Mouse (Mus musculus) forelimb bud, embryonic 11.5 days (tissue): ENCODE data around the gene Tff2.

Experiments used
- DNase-seq: peaks from one replicate; pipeline ENCODE4 v3.0.0-alpha.2; 2012; ENCODE audit warnings: low read depth, low spot score

Gene Tff2

GRCm38 (mm10) chr17:31144040-31145037 lies at the start of gene Tff2:
TSS of gene Tff2 (minus strand) at chr17:31144282.
- DNase-seq: no peak

DNA sequence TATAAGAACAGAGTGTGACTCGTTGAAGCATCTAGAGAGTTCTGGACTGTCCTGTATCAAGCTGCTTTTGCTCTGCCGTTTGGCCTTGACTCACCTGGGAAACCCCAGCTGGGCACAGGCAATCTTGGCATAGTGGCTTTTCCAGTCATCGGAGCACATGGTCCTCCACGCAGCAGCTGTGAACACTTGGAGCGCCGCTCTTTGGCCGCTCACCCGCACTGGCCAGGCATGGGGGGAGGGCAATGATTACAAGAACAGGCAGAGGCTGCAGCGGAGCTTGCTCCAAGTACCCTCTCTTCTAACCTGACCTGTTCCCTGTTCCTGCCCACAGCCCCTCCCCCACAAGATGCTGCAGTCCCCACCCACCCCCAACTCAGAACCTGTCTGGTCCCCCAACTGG lies 49.3 kb upstream of the Tff2 start:
- no peak for DNase-seq

DNA sequence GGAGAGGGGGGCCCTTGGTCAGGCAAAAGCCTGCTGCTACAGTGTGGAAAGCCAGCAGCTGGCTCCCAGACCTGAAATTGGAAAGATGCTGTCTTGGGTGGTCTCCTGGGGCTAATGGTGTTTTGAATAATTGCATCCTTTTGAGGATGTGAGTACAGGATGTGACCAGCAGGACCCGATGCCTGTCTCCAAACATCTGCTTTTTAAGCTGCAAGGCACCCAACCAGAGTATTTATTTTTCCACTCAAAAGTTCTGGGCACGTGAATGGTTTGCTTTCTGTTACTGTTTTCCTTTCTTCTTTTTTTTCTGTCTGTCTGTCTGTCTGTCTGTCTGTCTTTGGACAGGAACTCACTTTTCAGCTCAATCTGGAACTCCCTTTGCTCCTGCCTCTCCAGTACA lies 48.6 kb upstream of the Tff2 start:
- peak; percentile 12 for DNase-seq

DNA sequence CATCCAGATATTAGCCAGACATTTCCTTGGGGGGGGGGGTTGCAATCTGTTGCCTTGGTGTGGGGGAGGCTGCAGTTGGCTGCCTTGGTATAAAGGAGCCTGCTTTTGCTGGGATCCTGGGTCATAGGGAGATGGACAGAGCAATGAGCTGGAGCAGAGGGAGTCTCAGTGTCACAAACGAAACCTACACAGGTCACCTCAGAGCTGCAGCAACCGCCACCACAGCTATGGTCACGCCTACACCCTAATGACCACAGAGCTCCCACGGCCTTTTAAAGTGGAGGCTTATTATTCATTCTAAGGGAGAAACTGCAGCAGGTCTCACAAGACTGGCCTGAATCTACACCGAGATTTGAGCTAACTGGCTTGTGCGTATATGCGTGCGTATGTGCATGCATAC lies 47.7 kb upstream of the Tff2 start:
- DNase-seq: no peak

DNA sequence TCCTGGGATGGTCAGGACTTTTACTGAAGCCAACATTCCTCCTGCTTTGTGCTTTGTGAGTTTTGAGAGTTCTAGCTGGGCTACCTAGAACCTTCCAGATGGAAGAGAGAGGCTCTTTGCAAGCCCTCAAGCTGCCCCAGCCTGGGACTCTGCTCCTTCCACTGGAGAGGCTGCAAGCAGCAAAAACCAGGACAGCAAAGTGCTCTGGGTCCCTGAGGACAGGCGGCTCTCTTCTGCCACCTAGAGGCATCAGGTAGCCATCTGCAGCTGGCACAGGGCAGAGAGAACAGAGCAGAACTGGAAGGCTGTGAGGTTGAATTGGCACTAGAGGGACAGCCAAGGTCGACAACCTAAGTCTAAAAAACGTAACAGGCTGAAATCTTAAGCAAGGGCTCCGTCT lies 43.3 kb upstream of the Tff2 start:
- peak; percentile 57 for DNase-seq

DNA sequence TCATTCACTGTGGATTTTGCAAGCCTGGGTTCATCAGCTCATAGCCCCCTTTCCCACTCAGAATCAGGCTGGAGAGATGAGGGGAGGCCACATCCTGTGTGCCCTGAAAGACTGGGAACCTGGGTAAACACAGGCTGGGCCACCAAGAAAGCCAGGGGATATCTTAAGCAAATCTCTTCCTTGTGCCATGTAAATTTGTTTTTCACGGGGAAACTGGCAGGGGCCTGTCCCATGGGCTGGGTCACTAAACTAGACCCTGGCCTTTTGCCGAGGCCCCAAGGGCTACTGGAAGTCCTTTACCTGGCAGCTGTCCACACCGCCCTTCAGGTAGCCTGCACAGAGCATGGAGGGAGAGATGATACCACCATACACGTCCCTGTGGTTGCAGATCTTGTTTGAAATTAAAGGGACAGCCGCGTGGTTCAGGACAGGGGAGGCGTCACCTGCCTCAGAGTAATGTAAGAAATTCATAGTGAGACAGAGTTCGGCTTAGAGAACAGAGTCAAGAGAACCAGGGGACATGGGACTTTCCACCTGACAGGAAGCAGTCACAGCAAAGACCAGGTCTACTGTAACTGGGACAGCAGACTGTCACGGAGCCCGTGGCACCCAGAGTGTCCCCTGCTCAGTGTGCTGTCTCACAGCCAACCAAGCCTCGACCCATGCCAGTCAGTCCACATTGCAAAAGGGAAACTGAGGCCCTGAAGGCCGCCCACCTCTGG lies 40.3 kb upstream of the Tff2 start:
- no peak for DNase-seq

GRCm38 (mm10) chr17:31183180-31183974 lies 39.3 kb upstream of the Tff2 start:
- no peak for DNase-seq

DNA sequence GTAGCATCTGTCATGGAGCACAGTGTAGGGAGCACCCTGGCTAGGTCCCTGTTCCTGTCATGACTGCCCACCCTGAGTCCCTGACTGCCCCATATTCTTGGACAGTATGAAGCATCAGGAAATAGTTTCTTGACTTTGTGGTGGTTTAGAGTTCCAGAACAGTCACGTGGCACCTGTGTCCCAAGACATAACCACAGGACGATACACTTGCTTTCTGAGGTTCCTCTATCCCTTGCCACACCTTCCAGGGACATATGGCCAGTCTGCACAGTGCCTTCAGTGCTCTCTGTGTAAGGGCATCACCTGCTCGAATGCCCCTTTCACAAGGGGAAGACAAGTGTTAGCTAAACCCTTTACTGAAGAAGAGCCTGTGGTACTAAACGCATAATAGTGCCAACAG lies 37.4 kb upstream of the Tff2 start:
- no peak for DNase-seq

DNA sequence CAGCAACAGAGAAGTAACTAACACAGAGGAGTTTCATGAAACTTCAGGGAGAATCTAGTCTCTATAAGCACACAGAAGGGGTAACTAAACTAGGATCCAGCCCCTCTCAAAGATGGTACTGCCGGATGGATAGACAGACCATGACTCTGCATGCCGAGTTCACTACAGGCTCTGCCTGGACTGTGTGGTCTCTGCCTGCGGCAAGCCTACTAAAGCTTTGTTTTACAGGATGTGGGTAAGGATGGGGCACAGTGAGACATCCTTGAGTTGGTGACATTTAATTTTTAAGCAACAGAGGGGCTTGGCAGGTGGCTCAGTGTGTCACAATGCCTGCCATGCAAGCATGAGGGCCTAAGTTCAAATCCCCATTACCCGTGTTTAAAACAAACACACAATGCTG lies 32.2 kb upstream of the Tff2 start:
- no peak for DNase-seq

- DNase-seq: no peak
Observed at GRCm38 (mm10) chr17:31169796-31170195, 25.7 kb upstream of the Tff2 start.

- DNase-seq: no peak
Observed at GRCm38 (mm10) chr17:31165127-31165526, 21.0 kb upstream of the Tff2 start, which contains the start of gene Tff1. TSS of gene Tff1 (minus strand) at chr17:31165277.

GRCm38 (mm10) chr17:31163821-31164220 lies 19.7 kb upstream of the Tff2 start:
- DNase-seq: no peak

GRCm38 (mm10) chr17:31162607-31163006 lies 18.5 kb upstream of the Tff2 start:
- DNase-seq: no peak

DNA sequence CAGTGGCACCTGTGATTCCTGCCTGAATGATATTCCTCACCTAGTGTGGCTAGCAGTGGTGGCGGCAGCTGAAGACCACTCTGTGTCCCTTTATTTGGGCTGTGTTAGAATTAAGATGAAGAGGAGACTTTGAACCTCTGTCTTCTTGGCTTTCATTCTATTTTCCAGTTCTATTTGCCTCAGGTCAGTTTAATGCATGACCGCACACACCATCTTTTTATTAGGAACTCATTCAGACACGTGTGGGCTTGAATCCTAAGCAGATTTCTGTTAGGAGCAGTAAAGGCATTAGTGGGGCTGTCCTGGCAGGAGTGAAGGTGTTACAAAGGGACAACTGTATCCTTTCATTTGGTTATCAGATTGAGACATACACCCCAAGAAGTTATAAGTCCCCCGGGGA lies 16.2 kb upstream of the Tff2 start:
- no peak for DNase-seq

GRCm38 (mm10) chr17:31157921-31158320 lies 13.8 kb upstream of the Tff2 start:
- no peak for DNase-seq

GRCm38 (mm10) chr17:31153785-31154184 lies 9.7 kb upstream of the Tff2 start:
- no peak for DNase-seq

GRCm38 (mm10) chr17:31152966-31153499 lies 9.0 kb upstream of the Tff2 start:
- DNase-seq: no peak

- DNase-seq: no peak
Observed at GRCm38 (mm10) chr17:31152512-31152911, 8.4 kb upstream of the Tff2 start.

GRCm38 (mm10) chr17:31145998-31146397 lies 1.9 kb upstream of the Tff2 start:
- DNase-seq: no peak

- DNase-seq: no peak
Observed at GRCm38 (mm10) chr17:31142116-31142515, 2.0 kb downstream of the Tff2 start.

- DNase-seq: peak; percentile 67
Observed at GRCm38 (mm10) chr17:31138398-31138797, 5.7 kb downstream of the Tff2 start.

GRCm38 (mm10) chr17:31136821-31137220 lies 7.3 kb downstream of the Tff2 start:
- DNase-seq: no peak
